Mouse (Mus musculus) MEL (cell line): ENCODE measurements around the gene Gadd45gip1. TPM values are rescaled to one million over a fixed set of nuclear protein-coding genes. Genes with fewer than 3 reads are reported as not detected.
A peak's percentile ranks its signal among the peaks of the same experiment; 100 is the strongest.

ENCODE experiments used
- DNase-seq: peaks from one replicate; pipeline ENCODE4 v3.0.0; 2011; ENCODE audit warnings: low read depth, low spot score
- H3K27ac ChIP-seq: 2 replicates; pipeline ENCODE4 v1.5.1; 2012; ENCODE audit warnings: low read depth, mild to moderate bottlenecking, control low read depth, low read length, moderate library complexity; ENCODE audit not compliant: control insufficient read depth
- H3K27me3 ChIP-seq, 2 experiments: fragments of 150-350 bp in 1 of 2; sonication (generic) in 1 of 2; 2 replicates each; pipeline ENCODE4 v1.6.1; 2012; ENCODE audit warnings: low read length in 2 of 2, mild to moderate bottlenecking in 2 of 2, improper control_type of control experiment in 1 of 2, moderate library complexity in 1 of 2; ENCODE audit not compliant: insufficient read depth in 2 of 2, control insufficient read depth in 1 of 2
- H3K36me3 ChIP-seq, 2 experiments: 2 replicates each; pipeline ENCODE4 v1.6.1; 2012 to 2014; ENCODE audit warnings: low read length in 2 of 2, improper control_type of control experiment in 1 of 2, inconsistent platforms in 1 of 2, mild to moderate bottlenecking in 1 of 2; ENCODE audit not compliant: insufficient read depth in 2 of 2, control insufficient read depth in 1 of 2
- H3K4me1 ChIP-seq, 2 experiments: fragments of 150-350 bp in 1 of 2; sonication (generic) in 1 of 2; 2 replicates each; pipeline ENCODE4 v1.6.1; 2012; ENCODE audit warnings: low read length in 2 of 2, improper control_type of control experiment in 1 of 2, mild to moderate bottlenecking in 1 of 2; ENCODE audit not compliant: insufficient read depth in 2 of 2, control insufficient read depth in 1 of 2
- H3K4me3 ChIP-seq, 2 experiments: fragments of 150-350 bp in 1 of 2; sonication (generic) in 1 of 2; 2 replicates each; pipeline ENCODE4 v1.5.1; 2012; ENCODE audit warnings: low read depth in 2 of 2, low read length in 2 of 2, mild to moderate bottlenecking in 2 of 2, moderate library complexity in 2 of 2, control low read depth in 1 of 2, improper control_type of control experiment in 1 of 2; ENCODE audit not compliant: control insufficient read depth in 1 of 2, insufficient read depth in 1 of 2
- H3K79me2 ChIP-seq: 2 replicates; pipeline ENCODE4 v1.6.1; 2012; ENCODE audit warnings: mild to moderate bottlenecking, low read length, moderate library complexity; ENCODE audit not compliant: control insufficient read depth, poor library complexity, insufficient read depth
- H3K9ac ChIP-seq: 2 replicates; pipeline ENCODE4 v1.6.1; 2012; ENCODE audit warnings: low read depth, mild to moderate bottlenecking, control low read depth, low read length, moderate library complexity; ENCODE audit not compliant: control insufficient read depth, poor library complexity, severe bottlenecking
- H3K9me3 ChIP-seq: fragments of 150-350 bp; sonication (generic); replicated peaks from 2 replicates; pipeline ENCODE4 v1.6.1; 2012; ENCODE audit warnings: mild to moderate bottlenecking, low read length, improper control_type of control experiment, moderate library complexity; ENCODE audit not compliant: insufficient read depth
- CHD2 ChIP-seq: IDR thresholded peaks from 2 replicates; pipeline ENCODE4 v1.6.1; 2011; ENCODE audit warnings: low read length, improper control_type of control experiment
- CTCF ChIP-seq, 3 experiments: IDR thresholded peaks in 2 of 3; conservative IDR thresholded peaks in 1 of 3; 2 replicates each; pipeline ENCODE4 v1.5.1; 2011 to 2012; ENCODE audit warnings: low read length in 3 of 3, low read depth in 2 of 3, mild to moderate bottlenecking in 2 of 3, improper control_type of control experiment in 1 of 3, inconsistent platforms in 1 of 3, mixed read lengths in 1 of 3, moderate library complexity in 1 of 3; ENCODE audit not compliant: control insufficient read depth in 1 of 3, insufficient read depth in 1 of 3, poor library complexity in 1 of 3, severe bottlenecking in 1 of 3
- E2F4 ChIP-seq: IDR thresholded peaks from 2 replicates; pipeline ENCODE4 v1.6.1; 2011; ENCODE audit warnings: low read depth, low read length, improper control_type of control experiment, borderline replicate concordance
- ELF1 ChIP-seq: IDR thresholded peaks from 2 replicates; pipeline ENCODE4 v1.6.1; 2014; ENCODE audit warnings: low read depth, mild to moderate bottlenecking, inconsistent platforms, low read length, improper control_type of control experiment, moderate library complexity
- ETS1 ChIP-seq: IDR thresholded peaks from 2 replicates; pipeline ENCODE4 v1.6.1; 2012; ENCODE audit warnings: low read depth, mild to moderate bottlenecking, inconsistent platforms, low read length, improper control_type of control experiment, moderate library complexity
- GABPA ChIP-seq: IDR thresholded peaks from 2 replicates; pipeline ENCODE4 v1.6.1; 2012; ENCODE audit warnings: low read depth, mild to moderate bottlenecking, inconsistent platforms, low read length, improper control_type of control experiment, moderate library complexity
- GATA1 ChIP-seq: IDR thresholded peaks from 2 replicates; pipeline ENCODE4 v1.6.1; 2011; ENCODE audit warnings: low read depth, low read length, improper control_type of control experiment
- HCFC1 ChIP-seq: IDR thresholded peaks from 2 replicates; pipeline ENCODE4 v1.6.1; 2012; ENCODE audit warnings: low read depth, mild to moderate bottlenecking, inconsistent platforms, low read length, improper control_type of control experiment, moderate library complexity
- MAFK ChIP-seq: IDR thresholded peaks from 2 replicates; pipeline ENCODE4 v1.6.1; 2011; ENCODE audit warnings: low read depth, mild to moderate bottlenecking, low read length, improper control_type of control experiment, borderline replicate concordance
- MAX ChIP-seq: IDR thresholded peaks from 2 replicates; pipeline ENCODE4 v1.6.1; 2011; ENCODE audit warnings: low read length, improper control_type of control experiment
- MAZ ChIP-seq: IDR thresholded peaks from 2 replicates; pipeline ENCODE4 v1.6.1; 2012; ENCODE audit warnings: low read depth, mild to moderate bottlenecking, inconsistent platforms, low read length, improper control_type of control experiment
- MEF2A ChIP-seq: IDR thresholded peaks from 2 replicates; pipeline ENCODE4 v1.6.1; 2014; ENCODE audit warnings: low read depth, mild to moderate bottlenecking, inconsistent platforms, low read length, improper control_type of control experiment; ENCODE audit not compliant: poor library complexity, insufficient replicate concordance, severe bottlenecking; ENCODE audit errors: extremely low read depth
- MXI1 ChIP-seq: IDR thresholded peaks from 2 replicates; pipeline ENCODE4 v1.6.1; 2011; ENCODE audit warnings: mild to moderate bottlenecking, low read depth, low read length, improper control_type of control experiment
- MYC ChIP-seq: IDR thresholded peaks from 2 replicates; pipeline ENCODE4 v1.6.1; 2011; ENCODE audit warnings: low read depth, mild to moderate bottlenecking, low read length, improper control_type of control experiment, moderate library complexity
- NELFE ChIP-seq: IDR thresholded peaks from 2 replicates; pipeline ENCODE4 v1.6.1; 2011; ENCODE audit warnings: low read depth, low read length, improper control_type of control experiment
- NRF1 ChIP-seq: IDR thresholded peaks from 2 replicates; pipeline ENCODE4 v1.6.1; 2014; ENCODE audit warnings: low read depth, mild to moderate bottlenecking, inconsistent platforms, low read length, improper control_type of control experiment, moderate library complexity; ENCODE audit not compliant: poor library complexity, insufficient read depth, severe bottlenecking
- POLR2A ChIP-seq, 2 experiments: IDR thresholded peaks; 2 replicates each; pipeline ENCODE4 v1.6.1; 2011 to 2012; ENCODE audit warnings: low read length in 2 of 2, mild to moderate bottlenecking in 2 of 2, control low read depth in 1 of 2, improper control_type of control experiment in 1 of 2, low read depth in 1 of 2, moderate library complexity in 1 of 2; ENCODE audit not compliant: control insufficient read depth in 1 of 2, insufficient read depth in 1 of 2, poor library complexity in 1 of 2
- POLR2AphosphoS2 ChIP-seq: IDR thresholded peaks from 2 replicates; pipeline ENCODE4 v1.6.1; 2011; ENCODE audit warnings: low read length, improper control_type of control experiment
- POLR2AphosphoS5 ChIP-seq: IDR thresholded peaks from 2 replicates; pipeline ENCODE4 v1.6.1; 2012; ENCODE audit warnings: low read depth, borderline replicate concordance, mild to moderate bottlenecking, inconsistent platforms, low read length, moderate library complexity, mixed read lengths
- RAD21 ChIP-seq: IDR thresholded peaks from 2 replicates; pipeline ENCODE4 v1.6.1; 2011; ENCODE audit warnings: mild to moderate bottlenecking, low read depth, low read length, improper control_type of control experiment
- RCOR1 ChIP-seq: IDR thresholded peaks from 2 replicates; pipeline ENCODE4 v1.6.1; 2012; ENCODE audit warnings: low read depth, mild to moderate bottlenecking, inconsistent platforms, low read length, improper control_type of control experiment
- SIN3A ChIP-seq: IDR thresholded peaks from 2 replicates; pipeline ENCODE4 v1.6.1; 2012; ENCODE audit warnings: low read length, improper control_type of control experiment, inconsistent platforms
- SMC3 ChIP-seq: IDR thresholded peaks from 2 replicates; pipeline ENCODE4 v1.6.1; 2011; ENCODE audit warnings: low read depth, low read length, improper control_type of control experiment
- TAL1 ChIP-seq: IDR thresholded peaks from 2 replicates; pipeline ENCODE4 v1.6.1; 2012; ENCODE audit warnings: mild to moderate bottlenecking, inconsistent platforms, low read length, moderate library complexity, mixed read lengths
- TBP ChIP-seq: IDR thresholded peaks from 2 replicates; pipeline ENCODE4 v1.8.0; 2011; ENCODE audit warnings: low read depth, low read length, improper control_type of control experiment
- USF1 ChIP-seq: IDR thresholded peaks from 2 replicates; pipeline ENCODE4 v1.6.1; 2014; ENCODE audit warnings: low read depth, mild to moderate bottlenecking, inconsistent platforms, low read length, improper control_type of control experiment, moderate library complexity
- USF2 ChIP-seq, 2 experiments: IDR thresholded peaks; 2 replicates each; pipeline ENCODE4 v1.6.1; 2011 to 2012; ENCODE audit warnings: improper control_type of control experiment in 2 of 2, low read length in 2 of 2, borderline replicate concordance in 1 of 2, inconsistent platforms in 1 of 2, low read depth in 1 of 2, mild to moderate bottlenecking in 1 of 2; ENCODE audit not compliant: insufficient read depth in 1 of 2
- ZC3H11A ChIP-seq: IDR thresholded peaks from 2 replicates; pipeline ENCODE4 v1.6.1; 2012; ENCODE audit warnings: low read depth, mild to moderate bottlenecking, inconsistent platforms, low read length, improper control_type of control experiment
- ZKSCAN1 ChIP-seq: IDR thresholded peaks from 2 replicates; pipeline ENCODE4 v1.6.1; 2012; ENCODE audit warnings: low read depth, mild to moderate bottlenecking, inconsistent platforms, low read length, improper control_type of control experiment, moderate library complexity
- ZMIZ1 ChIP-seq: IDR thresholded peaks from 2 replicates; pipeline ENCODE4 v1.6.1; 2012; ENCODE audit warnings: low read depth, mild to moderate bottlenecking, inconsistent platforms, low read length, improper control_type of control experiment, moderate library complexity
- ZNF384 ChIP-seq: IDR thresholded peaks from 2 replicates; pipeline ENCODE4 v1.6.1; 2012; ENCODE audit warnings: low read depth, mild to moderate bottlenecking, inconsistent platforms, low read length, improper control_type of control experiment
- polyA plus RNA-seq, 2 experiments: library from polyadenylated mRNA; stranded (reverse) in 1 of 2; unstranded in 1 of 2; fragments of >175 nt in 1 of 2; fragments of >200 nt in 1 of 2; gene quantifications; 2 replicates each; pipeline versions ENCODE4 v1.2.1 to v1.2.4; 2012; ENCODE audit warnings: low replicate concordance in 2 of 2, low read depth in 1 of 2; ENCODE audit not compliant: insufficient read length in 2 of 2, insufficient read depth in 1 of 2, missing spikeins in 1 of 2
- total RNA-seq: library from RNA; depleted of rRNA; stranded (reverse); fragments of 300-350 nt; gene quantifications from 2 replicates; pipeline ENCODE4 v1.2.3, GENCODE M21; 2012

Gadd45gip1 gene
- total and polyA plus RNA-seq, 3 experiments = 51.8 to 62.9 TPM; not detected in 1

DNA sequence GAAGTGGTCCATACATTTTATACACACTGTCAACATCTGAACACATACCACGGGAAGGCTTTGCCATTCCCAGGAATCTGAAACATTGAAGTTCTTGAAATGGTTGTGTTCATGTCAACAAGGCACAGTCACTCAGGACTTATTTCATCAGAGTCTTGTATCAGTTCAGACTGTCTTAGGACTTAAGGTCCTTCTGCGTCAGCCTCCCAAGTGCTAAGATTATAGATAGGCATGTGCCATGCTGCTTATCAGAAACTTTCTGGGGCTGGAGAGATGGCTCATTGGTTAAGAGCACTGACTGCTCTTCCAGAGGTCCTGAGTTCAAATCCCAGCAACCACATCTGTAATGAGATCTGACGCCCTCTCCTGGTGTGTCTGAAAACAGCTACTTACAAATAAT, 43.0 kb downstream of the Gadd45gip1 start (continued):
- no peak for TF ChIP-seq MEF2A
- TF ChIP-seq ZC3H11A = no peak
- TF ChIP-seq MXI1 = no peak
- no peak for TF ChIP-seq RCOR1
- no peak for TF ChIP-seq POLR2AphosphoS5
- no peak for TF ChIP-seq ZMIZ1
- TF ChIP-seq MAX = peak; percentile 50
- no peak for TF ChIP-seq GABPA
- TF ChIP-seq SMC3 = no peak; the same call in 1 of the 2 replicates
- TF ChIP-seq POLR2A (IDR thresholded peaks at IDR 0.05; ENCODE audit: control insufficient read depth in 1 of 2, insufficient read depth in 1 of 2, low read depth in 1 of 2, low read length in 2 of 2, poor library complexity in 1 of 2) = no peak
- TF ChIP-seq ELF1 = no peak
- no peak for TF ChIP-seq USF1
- TF ChIP-seq TBP = peak; percentile 57; the same call in 1 of the 2 replicates
- no peak for TF ChIP-seq MAFK
- TF ChIP-seq CHD2 = no peak
- TF ChIP-seq TAL1 = no peak
- TF ChIP-seq RAD21 = no peak; the same call in 1 of the 2 replicates
- TF ChIP-seq GATA1 = 0 out of 2 replicates have a peak, but pooled peaks have one; percentile 3
- TF ChIP-seq NRF1 = no peak
- no peak for TF ChIP-seq ETS1
- no peak for TF ChIP-seq HCFC1

DNA sequence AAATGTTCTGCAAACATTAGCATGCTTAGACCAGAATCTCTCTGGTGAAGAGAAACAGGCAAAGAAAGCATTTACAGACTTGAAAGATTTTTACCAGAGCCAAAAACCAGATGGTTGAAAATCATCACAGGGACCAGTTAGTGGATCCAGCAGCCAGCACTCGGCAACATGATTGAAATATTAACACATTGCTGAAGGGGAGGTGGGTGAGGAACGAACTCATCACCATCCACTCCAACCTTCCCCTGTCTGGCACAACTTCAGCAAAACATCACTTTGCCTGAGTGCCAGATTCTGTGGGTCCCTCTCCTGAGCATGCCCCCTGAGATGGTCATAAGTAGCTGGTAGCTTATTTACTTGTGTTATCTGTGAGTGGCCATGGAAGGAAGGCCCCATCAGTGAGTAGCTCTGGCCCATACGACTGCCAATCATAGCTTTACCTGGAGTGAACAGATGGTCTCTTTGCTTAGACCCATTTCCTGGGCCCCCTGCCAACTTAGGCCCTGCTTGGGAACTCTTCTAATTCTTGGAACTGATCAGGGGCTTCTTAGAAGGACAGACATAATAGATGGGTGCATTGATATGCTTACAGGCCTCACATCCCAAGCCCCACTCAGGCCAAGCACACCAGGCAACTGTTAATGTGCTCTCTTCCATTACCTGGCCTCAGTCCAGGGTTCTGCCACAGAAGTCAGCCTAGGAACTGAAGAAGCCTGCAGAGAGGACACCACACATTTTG, 46.1 kb downstream of the Gadd45gip1 start:
- no peak for TF ChIP-seq ZNF384
- TF ChIP-seq POLR2A (IDR thresholded peaks at IDR 0.05; ENCODE audit: control insufficient read depth in 1 of 2, insufficient read depth in 1 of 2, low read depth in 1 of 2, low read length in 2 of 2, poor library complexity in 1 of 2) = no peak
- no peak for TF ChIP-seq ZKSCAN1
- TF ChIP-seq NRF1 = no peak
- no peak for TF ChIP-seq GABPA
- TF ChIP-seq ZC3H11A = no peak
- TF ChIP-seq ELF1 = no peak
- TF ChIP-seq E2F4 = no peak
- TF ChIP-seq MYC = no peak
- TF ChIP-seq USF2 (IDR thresholded peaks at IDR 0.05; ENCODE audit: borderline replicate concordance in 1 of 2, insufficient read depth in 1 of 2, low read depth in 1 of 2, low read length in 2 of 2) = no peak
- no peak for TF ChIP-seq POLR2AphosphoS2
- TF ChIP-seq USF1 = no peak
- no peak for TF ChIP-seq MAZ
- TF ChIP-seq RAD21 = no peak
- TF ChIP-seq MAX = no peak
- TF ChIP-seq HCFC1 = no peak
- no peak for TF ChIP-seq CTCF (IDR thresholded peaks at IDR 0.05 in 2 of 3, conservative IDR thresholded peaks at IDR 0.05 in 1 of 3; ENCODE audit: control insufficient read depth in 1 of 3, insufficient read depth in 1 of 3, low read depth in 2 of 3, low read length in 3 of 3, poor library complexity in 1 of 3, severe bottlenecking in 1 of 3)
- no peak for TF ChIP-seq MAFK
- TF ChIP-seq NELFE = no peak
- TF ChIP-seq SIN3A = no peak
- H3K27ac ChIP-seq = no peak overlapping the region

More for the DNA sequence above, 46.1 kb downstream of the Gadd45gip1 start:
- Histone ChIP-seq H3K9ac (no peak overlapping the region), H3K4me1 (peaks cover 7 to 17% of the 10 kb centered on the region in 2 experiments), H3K9me3 (no peaks in the 10 kb centered on the region), H3K36me3 (peaks cover 0 to 19% of the 10 kb centered on the region in 2 experiments; a peak in 3 of 4 replicates), H3K79me2 (peaks cover under 1% of the 10 kb centered on the region; the same call in 1 of the 2 replicates), H3K27me3 (no peaks in the 10 kb centered on the region), H3K4me3 (no peak overlapping the region)
- DNase-seq = no peak
